Mouse (Mus musculus): ENCODE measurements at regions not wholly inside any gene's neighbourhood (a gene's known extent, or its start where the extent isn't known, plus 50 kb on each side); places are given as distances from the start of the nearest gene placed in this dataset.

- H3K36me3 ChIP-seq: no peaks in the 10 kb centered on the region
- H3K4me1 ChIP-seq: no peaks in the 10 kb centered on the region
- H3K27ac ChIP-seq (replicated peaks): no peak overlapping the region
- ATAC-seq (replicated peaks): no peak
- whole genome bisulfite sequencing: 56% methylated on average over 9 of the region's 9 CpGs
- no peak overlapping the region for H3K4me2 ChIP-seq (replicated peaks)
- H3K4me3 ChIP-seq: no peak overlapping the region
- no peaks in the 10 kb centered on the region for H3K27me3 ChIP-seq
- H3K9me3 ChIP-seq: no peaks in the 10 kb centered on the region
- no peak overlapping the region for H3K9ac ChIP-seq (replicated peaks)
Measured at GRCm38 (mm10) chr5:51853456-51854124, 286.1 kb upstream of the Ppargc1a start.

DNA sequence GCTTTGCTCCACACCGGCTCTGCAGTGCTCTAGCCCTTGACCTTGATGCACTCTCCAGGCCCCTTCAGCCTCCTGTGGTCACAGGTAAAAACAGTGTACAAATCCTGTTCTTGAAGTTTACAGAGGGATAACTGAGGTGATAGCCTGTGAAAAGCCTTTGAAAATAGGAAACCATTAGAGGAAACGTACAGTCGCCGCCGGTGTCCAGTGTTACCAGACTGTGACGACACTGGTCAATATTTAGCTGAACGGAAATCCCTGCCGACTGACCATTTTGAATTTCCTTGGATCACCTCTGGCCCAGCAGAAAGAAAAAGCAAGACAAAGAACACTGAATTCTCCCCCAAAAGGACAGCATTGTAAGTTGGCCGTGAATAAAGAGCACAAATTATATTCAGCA lies 282.6 kb upstream of the Ppargc1a start:
- H3K4me3 ChIP-seq: no peak overlapping the region
- no peaks in the 10 kb centered on the region for H3K9me3 ChIP-seq
- no peaks in the 10 kb centered on the region for H3K36me3 ChIP-seq
- no peak overlapping the region for H3K9ac ChIP-seq (replicated peaks)
- no peaks in the 10 kb centered on the region for H3K27me3 ChIP-seq
- 87% methylated on average over 9 of the region's 9 CpGs for WGBS
- no peaks in the 10 kb centered on the region for H3K4me1 ChIP-seq
- H3K27ac ChIP-seq (replicated peaks): no peak overlapping the region
- ATAC-seq (replicated peaks): no peak
- H3K4me2 ChIP-seq (replicated peaks): no peak overlapping the region

- no peak overlapping the region for H3K27ac ChIP-seq (replicated peaks)
- H3K9me3 ChIP-seq: no peaks in the 10 kb centered on the region
- 46% methylated on average over 5 of the region's 5 CpGs for WGBS
- H3K4me3 ChIP-seq: no peak overlapping the region
- no peak for ATAC-seq (replicated peaks)
- no peaks in the 10 kb centered on the region for H3K4me1 ChIP-seq
- H3K36me3 ChIP-seq: no peaks in the 10 kb centered on the region
- H3K27me3 ChIP-seq: no peaks in the 10 kb centered on the region
- no peak overlapping the region for H3K9ac ChIP-seq (replicated peaks)
- no peak overlapping the region for H3K4me2 ChIP-seq (replicated peaks)
Measured at GRCm38 (mm10) chr5:51849236-51849635, 281.7 kb upstream of the Ppargc1a start.

DNA sequence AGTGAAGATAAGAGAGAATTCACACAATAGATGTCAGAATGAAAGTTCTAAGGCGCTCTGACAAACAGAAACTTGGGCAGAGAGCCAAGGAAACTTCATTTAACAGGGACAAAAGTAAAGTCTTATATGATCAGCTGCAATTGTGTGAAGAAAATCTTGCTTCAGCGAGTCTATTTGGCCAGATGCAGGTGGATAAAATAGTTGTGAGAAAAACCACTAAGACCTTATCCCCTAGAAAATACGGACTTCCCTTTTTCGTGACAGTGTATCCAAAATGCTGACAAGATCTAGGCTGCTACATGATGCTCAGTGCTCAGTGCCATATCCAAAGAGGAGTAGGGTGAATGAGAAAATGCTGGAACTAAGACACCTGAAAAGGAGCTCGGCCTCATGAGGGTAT lies 274.7 kb upstream of the Ppargc1a start:
- Histone ChIP-seq H3K4me3 (no peak overlapping the region), H3K4me1 (no peaks in the 10 kb centered on the region), H3K27me3 (no peaks in the 10 kb centered on the region), H3K9me3 (no peaks in the 10 kb centered on the region), H3K9ac (replicated peaks) (no peak overlapping the region), H3K36me3 (no peaks in the 10 kb centered on the region), H3K27ac (replicated peaks) (no peak overlapping the region), H3K4me2 (replicated peaks) (no peak overlapping the region)
- ATAC-seq (replicated peaks): no peak
- WGBS: 77% methylated on average over 5 of the region's 5 CpGs

GRCm38 (mm10) chr5:51841763-51842162 lies 274.2 kb upstream of the Ppargc1a start:
- Histone ChIP-seq H3K4me3 (no peak overlapping the region), H3K27ac (replicated peaks) (no peak overlapping the region), H3K9ac (replicated peaks) (no peak overlapping the region), H3K4me2 (replicated peaks) (no peak overlapping the region), H3K27me3 (no peaks in the 10 kb centered on the region), H3K36me3 (no peaks in the 10 kb centered on the region), H3K4me1 (no peaks in the 10 kb centered on the region), H3K9me3 (no peaks in the 10 kb centered on the region)
- no peak for ATAC-seq (replicated peaks)
- WGBS: 90% methylated on average over 2 of the region's 2 CpGs

DNA sequence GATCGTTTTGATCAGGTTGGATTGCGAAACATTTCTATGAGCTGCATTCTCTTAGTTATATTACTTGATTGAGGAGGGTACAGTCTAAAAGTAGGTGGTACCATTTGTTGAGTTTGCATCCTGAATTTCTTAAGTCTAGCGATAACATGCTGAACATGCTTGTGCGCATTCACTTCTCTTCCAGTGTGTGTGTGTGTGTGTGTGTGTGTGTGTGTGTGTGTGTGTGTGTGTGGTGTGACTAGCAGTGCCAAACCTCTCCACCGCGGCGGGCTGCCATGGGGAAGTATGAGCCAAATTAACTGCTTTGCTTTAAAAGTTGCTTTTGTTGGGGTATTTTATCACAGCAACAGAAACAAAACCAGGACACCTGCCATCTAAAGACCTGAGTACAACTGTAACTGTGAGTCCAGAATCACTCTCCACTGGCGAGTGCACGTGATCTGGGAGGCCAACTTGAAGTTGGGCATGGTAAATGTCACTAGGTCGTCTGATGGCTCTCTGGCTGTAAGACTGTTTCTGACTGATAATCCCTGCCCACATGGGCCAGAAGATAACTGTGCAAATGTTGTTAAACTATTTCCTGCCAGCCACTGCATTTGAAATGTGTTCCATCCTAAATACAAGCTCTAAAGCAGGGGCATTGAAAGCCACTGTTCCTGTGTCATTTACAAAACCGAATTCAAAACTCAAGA lies 273.3 kb upstream of the Ppargc1a start:
- H3K36me3 ChIP-seq: no peaks in the 10 kb centered on the region
- no peak overlapping the region for H3K27ac ChIP-seq (replicated peaks)
- WGBS: 88% methylated on average over 11 of the region's 11 CpGs
- H3K4me2 ChIP-seq (replicated peaks): no peak overlapping the region
- no peaks in the 10 kb centered on the region for H3K27me3 ChIP-seq
- H3K4me3 ChIP-seq: no peak overlapping the region
- ATAC-seq (replicated peaks): no peak
- H3K4me1 ChIP-seq: no peaks in the 10 kb centered on the region
- no peaks in the 10 kb centered on the region for H3K9me3 ChIP-seq
- H3K9ac ChIP-seq (replicated peaks): no peak overlapping the region

- Histone ChIP-seq H3K27ac (replicated peaks) (no peak overlapping the region), H3K9ac (replicated peaks) (no peak overlapping the region), H3K4me2 (replicated peaks) (no peak overlapping the region), H3K4me1 (no peaks in the 10 kb centered on the region), H3K36me3 (no peaks in the 10 kb centered on the region), H3K9me3 (no peaks in the 10 kb centered on the region), H3K4me3 (no peak overlapping the region), H3K27me3 (no peaks in the 10 kb centered on the region)
- WGBS: 50% methylated on average over 4 of the region's 4 CpGs
- no peak for ATAC-seq (replicated peaks)
Measured at GRCm38 (mm10) chr5:51839292-51839691, 271.8 kb upstream of the Ppargc1a start.

DNA sequence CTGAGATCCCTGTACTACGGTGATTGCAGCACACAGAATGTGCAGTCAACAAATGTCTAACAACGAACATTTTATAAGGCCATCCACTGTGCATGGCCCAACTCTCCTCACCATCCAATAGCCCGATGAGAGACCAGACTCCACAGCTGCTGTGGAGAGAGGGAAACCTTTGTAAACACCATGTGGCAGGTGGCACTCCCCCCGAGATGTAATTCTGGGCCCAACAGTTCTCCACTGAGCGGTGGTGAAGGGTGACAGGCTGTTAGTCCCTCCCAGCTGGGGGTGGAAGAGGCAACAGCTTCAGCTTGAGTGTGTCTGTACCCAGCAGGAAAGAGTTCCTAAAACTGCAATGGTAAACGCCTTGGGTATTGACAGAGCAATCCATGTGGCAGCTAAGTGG lies 263.0 kb upstream of the Ppargc1a start:
- H3K9ac ChIP-seq (replicated peaks): no peak overlapping the region
- H3K9me3 ChIP-seq: no peaks in the 10 kb centered on the region
- 82% methylated on average over 6 of the region's 6 CpGs for WGBS
- no peak overlapping the region for H3K27ac ChIP-seq (replicated peaks)
- no peak overlapping the region for H3K4me3 ChIP-seq
- no peak for ATAC-seq (replicated peaks)
- no peak overlapping the region for H3K4me2 ChIP-seq (replicated peaks)
- H3K27me3 ChIP-seq: no peaks in the 10 kb centered on the region
- no peaks in the 10 kb centered on the region for H3K36me3 ChIP-seq
- no peaks in the 10 kb centered on the region for H3K4me1 ChIP-seq

DNA sequence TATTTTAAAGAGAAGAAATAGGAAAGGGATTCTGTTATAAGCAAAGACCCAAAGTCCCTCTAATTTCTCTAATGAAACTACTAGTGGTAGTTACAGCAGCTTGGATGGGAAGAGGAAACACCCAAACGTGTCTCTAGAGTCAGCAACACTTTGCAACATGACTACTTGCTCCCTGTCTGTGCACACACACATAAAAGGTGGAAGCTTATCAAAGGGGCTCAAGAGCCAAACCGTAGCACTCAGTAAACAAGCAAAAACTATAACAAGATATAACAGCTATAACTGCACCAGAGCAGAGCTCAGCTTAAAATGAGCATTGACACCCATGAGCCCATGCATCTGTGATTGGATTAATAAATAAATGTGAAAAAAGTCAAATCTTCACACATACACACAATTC lies 262.5 kb upstream of the Ppargc1a start:
- Histone ChIP-seq H3K9ac (replicated peaks) (no peak overlapping the region), H3K27ac (replicated peaks) (no peak overlapping the region), H3K4me3 (no peak overlapping the region), H3K27me3 (no peaks in the 10 kb centered on the region), H3K9me3 (no peaks in the 10 kb centered on the region), H3K4me1 (no peaks in the 10 kb centered on the region), H3K36me3 (no peaks in the 10 kb centered on the region), H3K4me2 (replicated peaks) (no peak overlapping the region)
- WGBS: 74% methylated on average over 2 of the region's 2 CpGs
- no peak for ATAC-seq (replicated peaks)

GRCm38 (mm10) chr5:51829606-51830005 lies 262.1 kb upstream of the Ppargc1a start:
- Histone ChIP-seq H3K9ac (replicated peaks) (no peak overlapping the region), H3K27me3 (no peaks in the 10 kb centered on the region), H3K27ac (replicated peaks) (no peak overlapping the region), H3K9me3 (no peaks in the 10 kb centered on the region), H3K4me3 (no peak overlapping the region), H3K4me1 (no peaks in the 10 kb centered on the region), H3K4me2 (replicated peaks) (no peak overlapping the region), H3K36me3 (no peaks in the 10 kb centered on the region)
- ATAC-seq (replicated peaks): no peak
- WGBS: 83% methylated on average over 3 of the region's 3 CpGs

DNA sequence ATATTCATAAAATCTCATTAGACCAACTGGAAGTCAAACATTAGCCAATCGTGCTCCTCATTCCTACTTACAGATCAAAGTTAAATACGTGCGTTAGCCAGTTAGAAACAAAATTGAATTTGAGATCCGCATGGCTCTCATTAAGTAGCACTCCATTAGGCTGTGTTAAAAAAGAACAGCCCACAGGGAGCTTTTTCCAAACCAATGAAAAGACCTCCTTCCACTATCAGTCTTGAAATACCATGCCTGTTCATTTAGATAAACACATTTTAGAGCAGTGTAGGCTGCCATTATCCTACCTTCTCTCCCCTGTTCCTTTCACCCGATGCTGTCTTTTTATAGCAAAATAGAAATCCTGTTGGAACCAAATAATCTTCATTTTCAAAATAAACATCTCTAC lies 261.5 kb upstream of the Ppargc1a start:
- Histone ChIP-seq H3K36me3 (no peaks in the 10 kb centered on the region), H3K9ac (replicated peaks) (no peak overlapping the region), H3K9me3 (no peaks in the 10 kb centered on the region), H3K4me2 (replicated peaks) (no peak overlapping the region), H3K4me1 (no peaks in the 10 kb centered on the region), H3K4me3 (no peak overlapping the region), H3K27me3 (no peaks in the 10 kb centered on the region), H3K27ac (replicated peaks) (no peak overlapping the region)
- ATAC-seq (replicated peaks): no peak
- 70% methylated on average over 5 of the region's 5 CpGs for WGBS

DNA sequence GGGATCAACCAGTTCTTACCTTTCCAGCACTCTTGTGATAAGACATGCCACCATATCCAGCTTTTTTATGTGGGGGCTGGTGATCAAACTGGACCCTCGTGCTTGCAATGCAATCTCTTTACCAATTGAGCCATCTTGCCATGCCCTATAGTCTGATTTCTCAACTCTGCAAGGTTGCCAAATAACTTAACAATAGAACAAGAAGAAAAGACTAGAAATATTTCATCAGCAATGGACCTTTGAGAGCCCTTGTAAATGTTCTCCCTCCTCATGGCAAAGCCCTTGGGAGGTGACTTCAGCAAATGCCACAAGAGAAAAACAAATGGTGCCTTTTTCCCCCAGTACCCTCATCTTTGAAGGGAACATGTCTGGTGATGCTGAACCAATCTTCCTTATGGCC lies 258.7 kb upstream of the Ppargc1a start:
- 84% methylated on average over 1 of the region's 1 CpGs for WGBS
- no peak overlapping the region for H3K4me2 ChIP-seq (replicated peaks)
- H3K27ac ChIP-seq (replicated peaks): no peak overlapping the region
- H3K36me3 ChIP-seq: no peaks in the 10 kb centered on the region
- H3K4me3 ChIP-seq: no peak overlapping the region
- H3K9me3 ChIP-seq: no peaks in the 10 kb centered on the region
- 0 out of 2 replicates have a peak, but pooled peaks cover 9% of the 10 kb centered on the region for H3K4me1 ChIP-seq
- no peak overlapping the region for H3K9ac ChIP-seq (replicated peaks)
- no peaks in the 10 kb centered on the region for H3K27me3 ChIP-seq
- no peak for ATAC-seq (replicated peaks)

- Histone ChIP-seq H3K27ac (replicated peaks) (no peak overlapping the region), H3K27me3 (no peaks in the 10 kb centered on the region), H3K9ac (replicated peaks) (no peak overlapping the region), H3K4me2 (replicated peaks) (no peak overlapping the region), H3K36me3 (no peaks in the 10 kb centered on the region), H3K4me1 (0 out of 2 replicates have a peak, but pooled peaks cover 9% of the 10 kb centered on the region), H3K9me3 (no peaks in the 10 kb centered on the region), H3K4me3 (no peak overlapping the region)
- ATAC-seq (replicated peaks): no peak
- WGBS: 77% methylated on average over 3 of the region's 3 CpGs
Measured at GRCm38 (mm10) chr5:51825584-51826088, 258.1 kb upstream of the Ppargc1a start.

Data from forebrain, embryonic 15.5 days (tissue).